In the genomic region with DNA sequence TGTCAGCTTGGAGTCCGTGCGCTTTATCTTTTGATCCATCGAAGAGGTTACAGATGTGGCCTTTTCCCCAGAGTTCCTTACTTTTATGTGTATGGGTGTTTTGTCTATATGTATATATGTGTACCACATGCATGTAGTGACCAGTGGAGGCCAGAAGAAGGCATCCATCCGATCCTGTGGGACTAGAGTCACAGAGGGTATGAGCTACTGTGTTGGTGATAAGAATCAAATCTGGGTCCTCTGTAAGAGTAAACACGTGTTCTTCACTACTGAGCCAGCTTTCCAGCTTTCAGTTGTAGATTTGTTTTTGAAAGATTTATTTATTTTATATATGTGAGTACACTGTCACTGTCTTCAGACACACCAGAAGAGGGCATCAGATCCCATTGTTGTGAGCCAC, we compare ENCODE assay signal across 34 mouse cellular contexts.
"Had no signal": no experiment of that assay in that cellular context is flagged by ENCODE, and none has a peak within 500 bp of the region (broad histone marks: within the 10 kb centered on the region; RNA-seq: fewer than 3 reads in every experiment).

No protein-coding gene starts in this region.

- H3K4me3 ChIP-seq: heart, embryonic 10.5 days; heart, embryonic 13.5 days; heart, embryonic 15.5 days; hindbrain, embryonic 10.5 days; hindbrain, embryonic 12.5 days; hindbrain, embryonic 13.5 days; hindbrain, embryonic 15.5 days; intestine, embryonic 15.5 days; kidney, embryonic 15.5 days; layer of hippocampus, adult 2 months had no signal

- H3K27ac ChIP-seq: heart, embryonic 10.5 days; heart, embryonic 13.5 days; heart, embryonic 15.5 days; hindbrain, embryonic 10.5 days; hindbrain, embryonic 12.5 days; hindbrain, embryonic 13.5 days; hindbrain, embryonic 14.5 days; hindbrain, embryonic 15.5 days; hindbrain, postnatal 0 days; intestine, embryonic 15.5 days; kidney, embryonic 15.5 days; kidney, postnatal 0 days; layer of hippocampus, adult 2 months had no signal

- H3K27me3 ChIP-seq: heart, embryonic 13.5 days; heart, embryonic 15.5 days; hindbrain, embryonic 12.5 days; hindbrain, embryonic 13.5 days; hindbrain, embryonic 15.5 days; intestine, embryonic 15.5 days; kidney, embryonic 15.5 days had no signal

- H3K4me1 ChIP-seq: hindbrain, embryonic 10.5 days; hindbrain, embryonic 12.5 days; hindbrain, embryonic 13.5 days; hindbrain, embryonic 15.5 days; kidney, embryonic 15.5 days had no signal

- H3K9ac ChIP-seq: heart, embryonic 13.5 days; heart, embryonic 15.5 days; hindbrain, embryonic 12.5 days; hindbrain, embryonic 13.5 days; hindbrain, embryonic 14.5 days; hindbrain, embryonic 15.5 days; intestine, embryonic 15.5 days; kidney, embryonic 15.5 days had no signal

- DNase-seq: heart, postnatal 10 days; heart, postnatal 14 days; heart, postnatal 36 days; heart, postnatal 4 days; kidney, adult 11 months; kidney, adult 18-20 months; kidney, adult 2 months; kidney, adult 8-10 months; kidney, adult 9 months; kidney, postnatal 10 days; kidney, postnatal 14 days; kidney, postnatal 25 days; kidney, postnatal 36 days; kidney, postnatal 4 days; layer of hippocampus, adult 9-11 months; layer of hippocampus, postnatal 36 days had no signal

- H3K9me3 ChIP-seq: heart, embryonic 10.5 days; heart, embryonic 13.5 days; heart, embryonic 15.5 days; hindbrain, embryonic 10.5 days; hindbrain, embryonic 12.5 days; hindbrain, embryonic 13.5 days; hindbrain, embryonic 15.5 days; intestine, embryonic 15.5 days; kidney, embryonic 15.5 days had no signal

- ATAC-seq: hindbrain, embryonic 16.5 days; hindbrain, postnatal 0 days; inflammation-experienced regulatory T-cells, adult 6 months; intestine, embryonic 15.5 days; intestine, embryonic 16.5 days; intestine, postnatal 0 days had no signal

- H3K4me2 ChIP-seq: heart, embryonic 11.5 days; heart, embryonic 13.5 days; heart, embryonic 15.5 days; hindbrain, embryonic 12.5 days; hindbrain, embryonic 13.5 days; hindbrain, embryonic 14.5 days; hindbrain, embryonic 15.5 days; intestine, embryonic 15.5 days; kidney, embryonic 15.5 days had no signal

- H3K36me3 ChIP-seq: heart, embryonic 10.5 days; heart, embryonic 13.5 days; heart, embryonic 15.5 days; hindbrain, embryonic 10.5 days; hindbrain, embryonic 12.5 days; hindbrain, embryonic 13.5 days; hindbrain, embryonic 15.5 days; intestine, embryonic 15.5 days; kidney, embryonic 15.5 days had no signal
